Mouse (Mus musculus) urinary bladder, postnatal 10 days (tissue): ENCODE data around the gene Dnah8.

Experiments
- DNase-seq: peaks from one replicate; pipeline ENCODE4 v3.0.0; 2022; ENCODE audit warnings: low spot score

Gene Dnah8

DNA sequence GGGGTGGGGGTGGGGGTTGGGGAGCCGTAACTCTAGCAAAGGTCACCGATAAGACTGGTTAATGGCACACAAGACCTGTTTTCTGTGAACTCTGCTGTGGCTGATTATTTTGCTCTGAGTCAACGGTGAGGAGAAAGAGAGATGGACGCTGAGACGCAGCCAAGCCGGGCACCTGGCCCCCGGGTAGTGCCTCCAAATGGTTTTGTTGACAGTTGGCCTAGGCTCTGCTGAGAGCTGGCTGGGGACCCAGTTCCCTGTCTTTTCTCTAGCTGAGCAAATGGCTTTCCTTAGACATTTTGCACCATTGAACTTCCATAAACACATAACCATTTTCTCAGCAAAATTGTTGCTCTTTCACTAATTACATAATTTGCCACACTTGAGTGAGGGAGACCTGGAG is 253.3 kb downstream of the Dnah8 start:
- DNase-seq: no peak

- DNase-seq: no peak
Observed at GRCm38 (mm10) chr17:30878626-30879025, 254.5 kb downstream of the Dnah8 start.

DNA sequence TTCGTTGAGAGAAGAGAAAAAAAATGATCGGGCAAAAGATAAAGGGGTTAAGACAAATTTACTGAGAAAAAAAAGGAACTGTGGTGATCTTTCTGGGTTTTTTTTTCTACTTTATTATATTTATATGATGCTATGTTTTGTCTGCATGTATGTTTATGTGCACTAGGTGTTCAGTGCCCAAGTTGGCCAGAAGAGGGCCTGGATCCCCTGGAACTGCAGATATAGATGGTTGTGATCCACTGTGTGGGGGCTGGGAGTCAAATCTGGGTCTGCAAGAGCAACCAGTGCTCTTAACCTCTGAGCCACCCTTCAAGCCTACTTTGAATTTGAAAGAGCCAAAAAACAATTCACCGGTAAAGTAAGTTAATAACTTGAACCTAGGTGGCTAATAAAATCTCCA is 256.2 kb downstream of the Dnah8 start:
- DNase-seq: no peak

- DNase-seq: no peak
Observed at GRCm38 (mm10) chr17:30881001-30881400, 256.8 kb downstream of the Dnah8 start.

- no peak for DNase-seq
Observed at GRCm38 (mm10) chr17:30882206-30882605, 258.1 kb downstream of the Dnah8 start.

GRCm38 (mm10) chr17:30883534-30883933 is 259.4 kb downstream of the Dnah8 start:
- no peak for DNase-seq

DNA sequence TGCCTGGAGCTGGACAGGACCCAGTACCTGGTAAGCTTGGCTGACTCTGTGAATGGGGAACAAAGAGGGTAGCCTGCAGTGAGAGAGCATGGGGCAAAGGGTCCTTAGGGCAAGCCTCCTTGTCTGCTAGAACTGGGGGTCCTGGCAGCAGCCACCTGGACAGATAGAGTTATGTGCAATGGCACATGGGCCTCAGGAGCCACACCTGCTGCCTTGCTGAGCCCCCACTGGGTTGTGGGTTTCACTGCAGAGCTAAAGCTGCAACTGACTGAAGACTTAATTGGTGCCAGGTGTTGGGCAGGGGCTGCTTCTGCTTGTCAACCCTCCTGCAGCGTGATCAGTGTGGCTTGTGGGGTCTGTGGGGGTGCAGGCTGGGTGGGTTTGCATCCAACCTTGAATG is 267.9 kb downstream of the Dnah8 start:
- no peak for DNase-seq

- DNase-seq: no peak
Observed at GRCm38 (mm10) chr17:30892730-30893129, 268.6 kb downstream of the Dnah8 start.

DNA sequence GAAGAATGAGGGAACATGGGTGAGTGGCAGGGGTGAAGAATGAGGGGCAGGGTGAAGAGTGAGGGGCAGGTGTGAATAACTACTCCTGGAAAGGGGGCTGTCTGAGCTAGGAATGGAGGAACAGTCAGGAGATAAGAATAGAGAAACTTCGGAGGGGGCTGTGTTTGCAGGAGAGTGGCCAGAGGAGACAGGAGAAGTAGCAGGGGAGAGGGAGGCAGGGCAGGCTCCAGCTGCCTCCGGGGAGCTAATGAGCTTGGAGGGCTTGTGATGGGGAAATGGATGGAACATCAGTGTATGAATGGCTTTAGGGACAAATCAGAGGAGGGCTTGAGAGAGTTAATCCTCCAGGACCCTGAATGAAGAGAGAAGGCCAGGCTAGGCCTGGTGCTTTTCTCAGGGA is 272.9 kb downstream of the Dnah8 start:
- no peak for DNase-seq

GRCm38 (mm10) chr17:30901627-30902026 is 277.5 kb downstream of the Dnah8 start, which contains the start of gene Glp1r:
Gene Glp1r, plus strand, starts transcription at chr17:30901817.
- no peak for DNase-seq

- DNase-seq: no peak
Observed at GRCm38 (mm10) chr17:30904096-30904495, 279.9 kb downstream of the Dnah8 start.

DNA sequence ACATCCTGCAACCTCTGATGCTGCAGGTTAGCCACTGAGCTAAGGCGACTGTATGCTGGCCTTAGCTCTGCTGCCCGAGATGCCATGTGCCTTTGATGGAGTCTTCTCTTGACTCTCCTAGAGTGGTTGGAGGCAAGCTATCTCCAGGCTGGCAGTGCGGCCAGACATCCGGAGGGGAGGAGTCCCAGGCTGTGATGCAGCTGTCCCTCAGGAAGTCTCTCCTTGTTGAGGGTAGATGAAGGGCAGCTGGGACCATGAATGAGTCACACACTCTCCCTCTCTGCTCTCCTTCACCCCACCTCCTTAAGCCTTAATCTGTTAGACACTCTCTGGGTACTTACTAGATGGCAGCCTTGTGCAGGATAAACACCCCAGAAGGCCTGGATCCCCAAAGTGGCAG is 283.4 kb downstream of the Dnah8 start:
- no peak for DNase-seq

DNA sequence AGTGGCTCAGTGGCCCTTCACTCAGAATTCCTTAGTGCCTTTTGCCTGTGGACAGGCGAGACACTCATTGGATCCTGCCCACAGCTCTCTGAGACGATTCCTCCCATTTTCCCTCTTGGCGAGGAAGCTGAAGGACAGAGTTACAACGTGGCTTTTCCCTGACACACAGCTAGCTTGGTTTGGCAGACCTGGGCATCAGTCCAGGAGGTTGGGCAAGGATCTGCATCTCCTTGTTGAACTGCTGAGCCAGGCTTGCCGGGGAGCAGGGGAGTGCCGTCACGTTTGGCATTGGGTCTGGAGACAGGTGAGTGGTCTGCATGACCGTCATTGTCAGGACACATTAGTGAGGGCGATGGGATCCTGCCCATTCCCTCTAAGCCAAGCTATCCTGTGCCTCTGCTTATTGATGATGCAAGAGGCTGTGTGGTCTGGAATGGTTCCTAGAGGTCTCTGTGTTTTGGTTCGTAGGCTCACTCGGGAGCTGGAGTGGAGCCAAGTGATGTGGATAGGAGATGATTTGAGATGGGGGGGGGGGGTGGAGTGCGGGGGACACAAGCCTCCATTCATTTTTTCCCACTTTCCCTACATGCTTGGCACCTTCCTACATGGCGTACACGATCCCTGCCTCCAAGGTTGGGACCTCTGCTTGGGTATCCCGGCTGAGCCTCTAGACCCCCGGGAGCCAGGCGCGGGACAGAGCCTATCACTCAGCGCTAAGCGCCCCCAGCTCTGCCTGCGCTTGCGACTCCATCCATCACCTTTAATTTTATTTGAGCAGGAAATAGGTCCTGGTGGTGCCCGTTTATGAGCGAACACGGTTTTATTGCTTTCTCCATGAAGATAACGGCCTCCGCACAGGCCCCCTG is 286.9 kb downstream of the Dnah8 start:
- DNase-seq: no peak

- no peak for DNase-seq
Observed at GRCm38 (mm10) chr17:30911732-30912088, 287.6 kb downstream of the Dnah8 start.

- no peak for DNase-seq
Observed at GRCm38 (mm10) chr17:30912536-30912935, 288.4 kb downstream of the Dnah8 start.

GRCm38 (mm10) chr17:30914264-30914663 is 290.1 kb downstream of the Dnah8 start:
- DNase-seq: no peak

- DNase-seq: no peak
Observed at GRCm38 (mm10) chr17:30923566-30923965, 299.4 kb downstream of the Dnah8 start.
